Mouse (Mus musculus) spleen, postnatal 14 days (tissue): ENCODE data around the gene Shb.

Experiments used
- DNase-seq, 2 experiments: peaks; one replicate each; pipeline ENCODE4 v3.0.0; 2021 to 2022; ENCODE audit warnings: low spot score in 2 of 2

Gene Shb

DNA sequence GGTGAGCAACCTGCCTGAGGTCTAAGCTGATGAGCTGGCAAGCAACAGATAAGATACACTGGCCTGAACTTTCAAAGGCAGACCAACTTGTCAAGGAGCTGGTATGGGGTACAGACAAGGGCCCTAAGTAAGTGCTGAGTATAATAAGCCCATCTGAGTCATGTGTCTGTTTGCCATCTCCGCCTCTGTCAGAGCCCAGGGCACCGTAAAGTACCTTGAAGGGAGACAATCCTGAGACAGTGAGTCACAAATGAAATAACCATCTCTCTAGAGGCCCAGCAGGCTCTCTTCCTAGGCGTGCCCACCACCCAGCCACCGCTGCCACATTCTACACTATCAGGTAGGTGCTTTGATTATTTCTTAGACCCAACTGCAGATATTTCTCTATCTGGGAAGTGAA lies 77.3 kb downstream of the Shb start:
- no peak for DNase-seq

DNA sequence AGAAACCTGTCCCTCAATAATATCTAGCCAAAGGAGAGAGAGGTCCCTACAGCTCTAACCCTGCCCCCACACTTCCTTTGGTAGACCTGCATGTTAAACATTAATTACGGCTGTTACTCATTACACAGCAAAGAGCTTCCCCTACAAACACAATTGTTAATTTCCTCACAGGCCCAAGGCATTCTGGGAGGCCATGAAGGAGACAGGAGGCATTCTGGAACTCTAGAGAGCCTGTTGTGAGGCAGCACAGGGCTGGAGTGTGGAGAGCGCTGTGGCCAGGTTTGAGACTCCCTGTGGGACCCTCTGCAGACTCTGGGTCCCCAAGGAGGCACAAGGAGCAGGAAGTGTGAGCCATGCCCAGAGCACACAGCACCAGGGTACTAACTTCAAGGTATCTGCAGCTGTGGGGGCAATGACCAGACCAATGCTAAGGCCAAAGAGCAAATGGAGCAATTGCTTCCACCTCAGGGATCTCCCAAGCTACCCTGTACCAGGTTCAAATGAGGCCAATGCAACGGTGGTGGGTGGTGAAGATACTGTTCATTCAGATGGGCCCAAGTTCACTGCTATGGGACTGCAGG lies 78.9 kb downstream of the Shb start:
- no peak for DNase-seq

DNA sequence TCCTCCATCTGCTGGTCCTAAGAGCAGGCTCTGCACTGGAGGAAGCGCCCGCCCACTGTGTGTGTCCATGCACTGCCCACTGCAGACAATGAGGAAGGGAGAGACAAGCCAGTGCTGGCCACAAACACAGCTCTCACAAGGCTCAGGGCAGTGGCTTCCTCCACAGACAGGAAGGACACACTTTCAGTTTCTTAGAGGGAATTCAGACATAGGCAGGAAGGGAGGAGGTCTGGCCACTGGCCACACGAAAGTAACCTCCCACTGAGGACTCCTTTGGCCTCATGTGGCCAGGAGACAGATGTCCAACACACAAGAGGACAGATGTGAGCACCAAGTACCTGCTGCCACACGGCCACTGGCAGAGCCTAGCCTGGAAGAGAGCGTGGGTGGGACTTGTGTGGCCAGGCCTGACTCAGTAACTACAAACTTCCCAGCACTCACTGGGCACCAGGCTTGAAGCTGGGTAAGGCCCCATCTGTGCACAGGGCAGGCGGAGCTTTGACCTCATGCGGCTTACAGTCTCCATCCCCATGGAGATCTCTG lies 79.6 kb downstream of the Shb start:
- DNase-seq: no peak

DNA sequence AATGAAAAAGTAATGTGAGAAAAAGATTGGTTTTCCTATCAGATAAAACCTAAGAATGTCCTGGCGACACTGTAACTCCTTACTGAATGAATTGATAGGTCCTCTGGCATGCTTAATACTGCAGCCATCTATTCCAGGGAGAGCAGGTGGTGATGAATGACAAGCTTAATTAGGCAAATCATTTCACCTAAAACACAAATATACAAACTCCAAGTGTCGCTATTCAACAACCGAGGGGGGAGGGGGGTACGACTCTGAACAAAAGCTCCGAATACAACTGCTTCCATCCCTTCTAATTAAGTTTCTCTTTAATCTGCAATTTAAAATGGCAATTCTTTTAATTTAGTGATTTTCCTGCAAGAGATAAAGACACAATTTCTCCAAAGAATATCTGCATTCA lies 83.3 kb downstream of the Shb start:
- no peak for DNase-seq

DNA sequence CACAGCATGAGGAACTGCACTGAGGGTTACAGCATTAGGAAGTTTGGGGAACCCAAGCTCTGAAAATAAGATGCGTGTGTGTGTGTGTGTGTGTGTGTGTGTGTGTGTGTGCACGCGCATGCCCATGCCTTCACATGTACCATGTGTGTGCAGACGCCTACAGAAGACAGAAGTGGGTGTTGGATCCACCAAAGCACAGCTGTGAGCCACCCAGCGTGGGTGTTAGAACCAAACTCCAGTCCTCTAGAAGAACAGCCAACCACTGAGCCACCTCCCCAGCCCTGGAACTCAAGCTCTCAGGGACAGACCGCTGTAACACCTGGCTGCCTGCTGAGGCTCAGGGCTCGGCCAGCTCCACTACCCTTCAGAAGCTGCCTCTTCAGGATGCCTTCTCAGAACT lies 83.8 kb downstream of the Shb start:
- DNase-seq: no peak

DNA sequence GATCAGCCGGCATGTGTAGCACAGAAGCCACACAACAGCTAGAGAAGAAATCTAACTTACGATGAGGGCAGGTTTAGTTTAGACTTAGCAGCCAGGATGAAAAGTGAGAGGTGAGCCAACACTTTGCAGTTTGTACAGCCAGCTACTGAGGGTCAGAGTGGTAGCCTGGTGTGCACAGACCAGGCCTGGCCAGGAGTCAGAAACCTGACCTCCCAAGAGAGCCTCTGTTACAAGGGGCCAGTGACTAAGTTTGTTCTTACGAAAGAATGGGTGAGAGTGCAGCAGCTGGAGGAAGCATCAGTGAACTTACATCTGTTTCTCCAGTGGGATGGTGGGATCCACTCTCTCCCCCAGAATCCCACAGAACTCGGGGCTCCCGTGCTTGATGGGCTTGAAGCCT lies 85.1 kb downstream of the Shb start:
- DNase-seq: no peak

DNA sequence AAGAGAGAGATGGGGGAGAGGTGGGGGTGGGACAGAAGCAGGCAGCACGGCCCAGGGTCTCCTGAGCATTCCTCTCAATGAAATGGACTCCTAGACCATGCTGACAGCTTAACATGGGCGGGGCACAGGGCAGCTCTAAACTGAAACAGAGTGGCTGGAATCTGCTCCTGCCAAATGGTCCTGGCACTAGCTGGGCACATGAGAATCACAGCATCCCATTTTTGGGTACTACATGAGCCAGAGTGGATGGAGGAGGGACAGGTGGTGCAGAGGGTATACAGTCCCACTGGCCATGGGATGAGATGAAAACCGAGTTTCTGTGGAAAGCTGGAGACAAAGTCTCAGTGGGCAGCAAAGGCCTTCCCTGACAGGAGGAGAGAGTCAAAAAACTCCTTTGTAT lies 87.0 kb downstream of the Shb start:
- DNase-seq: no peak

DNA sequence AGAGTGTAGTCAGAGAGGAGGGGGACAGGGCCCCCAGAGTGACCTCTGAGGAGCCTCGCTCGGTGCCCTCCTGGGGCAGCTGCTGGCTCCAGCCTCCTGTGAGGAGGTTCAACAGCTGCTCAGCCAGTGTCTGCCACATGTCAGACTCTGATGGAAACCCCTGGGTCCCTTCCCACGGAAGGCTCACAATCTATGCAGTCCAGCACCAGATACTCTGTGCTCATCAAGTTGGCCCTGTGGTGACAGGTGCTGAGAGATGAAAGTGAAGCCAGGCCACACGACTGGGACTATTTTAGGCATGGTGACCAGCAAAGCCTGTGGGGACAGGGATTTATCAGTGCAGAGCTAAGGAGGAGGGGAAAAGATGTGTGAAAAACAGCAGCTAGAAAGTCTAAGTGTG lies 87.5 kb downstream of the Shb start:
- DNase-seq: no peak

DNA sequence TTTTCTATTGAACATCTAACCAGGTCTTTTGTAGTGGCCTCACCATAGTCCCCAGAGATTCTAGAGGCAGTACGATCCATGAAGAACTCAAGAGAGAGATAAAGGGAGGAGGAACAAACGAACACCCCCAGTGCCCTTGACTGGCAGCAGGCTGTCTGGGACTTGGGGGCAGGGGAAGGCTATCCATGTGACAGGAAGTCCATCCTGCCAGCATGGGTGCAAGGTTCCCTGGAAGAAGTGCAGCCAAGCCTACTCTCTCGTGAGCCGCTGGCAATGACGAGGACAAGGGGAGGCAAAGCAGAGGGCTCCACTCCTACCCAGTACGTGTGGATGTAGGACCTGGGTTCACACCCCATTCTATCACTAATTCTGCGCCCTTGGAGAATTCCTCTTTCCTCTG lies 88.6 kb downstream of the Shb start:
- DNase-seq: no peak

DNA sequence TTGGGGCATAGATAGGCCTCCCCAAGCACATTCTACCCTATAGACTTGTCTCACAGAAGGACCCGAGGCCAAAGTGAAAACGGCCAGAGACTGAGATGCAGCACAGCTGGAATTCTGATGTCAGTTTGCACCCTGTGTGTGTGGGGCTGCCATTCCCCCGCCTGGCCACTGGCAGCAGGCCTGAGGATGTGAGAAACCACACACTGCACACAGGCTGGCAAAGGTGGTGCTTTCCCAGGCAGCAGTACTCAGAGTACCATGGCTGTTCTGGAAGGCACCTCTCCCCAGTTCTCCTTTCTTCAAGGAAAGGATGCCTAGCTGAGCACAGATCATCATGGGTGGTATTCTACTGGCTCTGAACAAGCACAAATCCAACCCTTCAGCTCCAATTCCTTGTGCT lies 90.0 kb downstream of the Shb start:
- DNase-seq: no peak

DNA sequence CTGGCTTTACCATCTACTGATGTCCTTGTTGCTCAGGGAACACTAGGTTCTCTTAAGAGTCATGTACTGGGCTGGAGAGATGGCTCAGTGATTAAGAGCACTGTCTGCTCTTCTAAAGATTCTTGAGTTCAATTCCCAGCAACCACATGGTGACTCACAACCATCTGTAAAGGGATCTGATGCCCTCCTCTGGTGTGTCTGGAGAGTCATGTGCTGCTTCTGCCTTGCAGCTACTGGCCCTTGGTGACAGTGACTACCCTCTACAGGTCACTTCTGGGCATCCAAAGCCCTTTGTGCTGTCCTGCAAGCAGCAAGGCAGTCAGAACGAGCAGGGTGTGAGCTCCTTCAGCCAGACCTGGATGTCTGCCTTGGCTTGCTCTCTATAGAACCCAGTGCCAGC lies 90.5 kb downstream of the Shb start:
- DNase-seq: no peak

DNA sequence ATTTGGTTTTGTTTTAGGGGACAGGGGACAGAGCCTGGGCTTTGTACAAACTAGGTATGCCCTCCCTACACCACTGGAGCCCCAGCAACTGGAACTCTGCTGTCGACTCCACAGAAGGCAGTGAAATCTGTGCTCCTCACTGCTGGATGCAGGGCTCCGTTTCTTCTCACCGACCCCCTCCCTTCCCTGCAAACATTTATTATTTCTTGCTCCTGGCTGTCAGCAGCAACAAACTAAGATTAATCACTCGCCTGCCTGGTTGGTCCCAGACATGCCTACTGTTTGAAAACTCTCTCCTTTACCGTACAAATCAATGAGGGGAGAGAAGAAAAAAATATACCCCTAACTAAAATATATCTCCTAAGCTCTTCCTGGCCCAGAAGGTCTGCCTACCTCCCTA lies 93.0 kb downstream of the Shb start:
- no peak for DNase-seq

DNA sequence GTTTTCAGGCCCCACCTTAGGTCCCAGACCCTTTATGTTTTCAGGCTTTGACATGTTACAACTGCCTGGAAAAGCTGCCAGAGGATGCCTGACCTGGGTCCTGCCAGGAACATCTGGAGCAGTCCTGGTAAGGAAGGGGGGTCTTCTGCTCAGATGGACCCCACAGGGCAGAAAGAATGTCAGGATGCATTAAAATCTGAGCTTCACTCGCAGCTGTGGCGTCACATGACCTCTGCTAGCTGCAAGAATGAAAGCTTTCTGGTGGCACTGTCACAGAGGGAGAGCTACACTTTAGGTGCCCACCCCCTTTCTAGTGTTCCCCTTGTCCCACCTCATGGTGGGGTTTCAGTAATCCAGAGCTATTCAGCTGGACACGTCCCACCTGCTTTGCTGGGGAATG lies 95.3 kb downstream of the Shb start:
- no peak for DNase-seq

DNA sequence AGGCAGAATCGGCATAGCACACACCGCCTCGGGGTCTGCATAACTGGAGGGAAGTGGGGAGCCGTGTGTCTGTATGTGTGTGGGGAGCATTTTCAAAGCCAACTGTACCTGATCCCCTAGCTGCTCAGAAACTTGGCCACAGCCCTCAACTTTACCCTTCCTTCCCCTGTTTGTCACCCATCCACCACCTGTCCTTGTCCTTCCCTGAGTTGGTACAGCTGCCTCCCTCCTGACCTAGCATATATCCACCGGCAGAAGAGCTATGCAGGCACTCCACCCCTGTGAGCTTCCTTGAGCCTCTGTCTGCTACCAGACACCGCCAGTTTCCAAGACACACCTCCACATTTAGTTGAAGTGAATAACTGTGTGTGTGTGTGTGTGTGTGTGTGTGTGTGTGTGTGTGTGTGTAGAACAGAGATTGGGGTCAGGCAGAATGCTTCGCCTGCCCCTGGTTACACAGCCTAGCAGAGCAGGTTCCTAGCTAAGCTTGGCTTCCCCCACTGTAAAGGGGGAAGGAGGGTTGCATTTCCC lies 95.8 kb downstream of the Shb start:
- DNase-seq: no peak

DNA sequence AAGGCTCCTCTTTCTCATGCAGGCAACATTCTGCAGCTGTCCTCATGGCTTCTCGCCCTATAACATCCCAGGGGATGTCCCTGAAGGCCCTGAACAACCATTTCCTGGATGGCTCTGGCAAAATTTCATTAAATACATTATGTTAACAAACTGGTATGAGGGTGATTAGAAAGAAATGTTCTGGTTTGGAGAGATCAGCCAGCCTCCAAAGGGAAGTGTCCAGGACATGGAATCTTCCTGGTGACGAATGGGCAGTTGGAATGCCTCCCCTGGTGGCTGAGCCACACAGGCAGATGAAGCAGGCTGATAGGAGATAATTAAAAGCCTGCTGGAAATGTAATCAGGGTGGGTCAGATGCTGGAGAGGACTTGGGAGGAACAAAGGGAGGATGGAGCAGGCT lies 96.4 kb downstream of the Shb start:
- no peak for DNase-seq

DNA sequence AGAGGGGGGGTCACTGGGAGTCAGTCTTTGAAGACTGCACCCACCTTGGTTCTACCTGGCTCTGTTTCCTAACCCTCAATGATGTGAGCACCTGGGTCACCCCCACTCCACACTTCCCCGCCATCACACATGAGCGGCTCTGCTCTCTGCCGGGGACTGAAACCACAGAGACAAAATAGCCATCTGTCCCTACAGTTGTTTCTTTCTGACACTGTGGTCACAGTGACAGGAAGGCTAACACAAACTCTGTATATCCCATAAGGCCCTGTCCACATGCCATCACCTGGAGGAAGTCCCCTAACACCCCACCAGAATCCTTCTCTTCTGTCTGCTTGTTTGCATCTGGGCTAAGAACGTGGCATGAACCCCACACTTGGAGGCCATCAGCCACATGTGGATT lies 97.6 kb downstream of the Shb start:
- no peak for DNase-seq

DNA sequence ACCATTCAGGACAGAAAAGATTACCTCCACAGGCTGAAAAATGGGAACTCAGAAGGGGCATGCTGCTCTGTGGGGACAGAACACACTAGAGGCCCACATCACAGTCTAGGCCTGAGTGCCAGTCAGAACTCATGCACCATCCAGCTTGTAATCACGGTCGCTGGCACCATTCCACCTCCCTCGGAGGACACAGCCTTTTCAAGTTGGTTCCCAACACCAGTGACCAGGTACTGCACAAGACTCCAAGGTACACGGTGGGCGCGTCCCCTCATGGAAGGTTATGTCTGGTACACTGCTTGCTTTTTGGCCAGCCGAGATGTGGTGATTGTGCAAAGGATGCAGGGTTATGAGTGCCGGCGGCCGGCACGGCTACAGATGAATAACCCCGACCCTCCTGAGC lies 98.2 kb downstream of the Shb start:
- no peak for DNase-seq

DNA sequence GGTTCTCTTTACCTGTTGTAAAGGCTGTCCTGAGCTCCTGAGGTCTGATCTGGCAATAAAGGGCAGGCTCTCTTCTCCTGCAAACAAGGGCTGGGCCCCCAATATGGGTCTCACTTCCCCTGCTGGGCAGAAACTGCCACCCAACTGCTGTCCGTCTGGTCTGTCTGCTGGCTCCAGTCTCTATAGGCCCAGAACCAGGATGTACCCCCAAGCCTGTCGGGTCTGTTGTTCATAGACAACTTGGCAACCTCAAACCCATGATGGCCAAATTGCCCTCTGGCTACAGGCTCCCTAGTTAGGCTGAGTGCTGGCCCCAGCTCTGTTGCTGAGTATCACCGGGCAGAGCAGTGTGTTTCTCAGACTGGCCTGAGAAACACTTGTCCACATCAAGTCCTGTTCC lies 100.5 kb downstream of the Shb start:
- DNase-seq: no peak

DNA sequence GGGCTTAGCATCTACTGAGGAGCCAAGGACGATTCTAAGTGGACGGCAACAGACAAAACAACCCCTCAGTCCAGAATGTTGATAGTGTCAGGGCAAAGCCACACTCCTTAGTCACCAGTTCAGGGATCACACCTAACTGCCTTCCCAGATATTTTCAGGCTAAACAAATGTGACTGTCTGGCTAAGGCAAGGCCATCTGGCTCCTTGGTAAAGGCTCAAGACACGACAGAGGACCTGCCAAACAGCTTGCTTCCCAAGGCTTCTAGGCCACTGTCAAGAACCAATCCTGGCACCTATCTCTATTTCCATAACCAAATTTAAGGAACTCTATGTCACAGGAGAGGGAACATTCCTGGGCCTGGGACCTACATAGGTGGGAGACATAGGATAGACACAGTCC lies 101.0 kb downstream of the Shb start:
- no peak for DNase-seq

DNA sequence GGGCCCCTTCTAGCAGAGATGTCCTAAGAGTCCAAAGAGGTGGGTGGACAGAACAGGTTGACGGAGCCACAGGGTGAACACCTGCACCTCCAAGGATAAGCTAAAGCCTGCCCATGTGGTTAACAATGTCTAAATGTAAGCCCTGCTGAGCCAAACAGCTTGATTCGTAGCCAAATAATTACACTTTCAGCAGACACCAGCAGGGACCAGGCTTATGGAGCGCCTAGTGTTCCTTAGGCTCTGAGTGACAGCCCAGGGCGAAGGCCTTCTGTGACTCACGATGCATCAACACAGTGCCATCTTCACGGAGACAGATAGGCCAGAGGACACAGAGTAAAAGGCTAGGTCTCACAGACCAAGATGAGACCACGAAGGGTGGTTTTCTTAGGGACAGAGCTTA lies 102.8 kb downstream of the Shb start:
- DNase-seq: no peak

DNA sequence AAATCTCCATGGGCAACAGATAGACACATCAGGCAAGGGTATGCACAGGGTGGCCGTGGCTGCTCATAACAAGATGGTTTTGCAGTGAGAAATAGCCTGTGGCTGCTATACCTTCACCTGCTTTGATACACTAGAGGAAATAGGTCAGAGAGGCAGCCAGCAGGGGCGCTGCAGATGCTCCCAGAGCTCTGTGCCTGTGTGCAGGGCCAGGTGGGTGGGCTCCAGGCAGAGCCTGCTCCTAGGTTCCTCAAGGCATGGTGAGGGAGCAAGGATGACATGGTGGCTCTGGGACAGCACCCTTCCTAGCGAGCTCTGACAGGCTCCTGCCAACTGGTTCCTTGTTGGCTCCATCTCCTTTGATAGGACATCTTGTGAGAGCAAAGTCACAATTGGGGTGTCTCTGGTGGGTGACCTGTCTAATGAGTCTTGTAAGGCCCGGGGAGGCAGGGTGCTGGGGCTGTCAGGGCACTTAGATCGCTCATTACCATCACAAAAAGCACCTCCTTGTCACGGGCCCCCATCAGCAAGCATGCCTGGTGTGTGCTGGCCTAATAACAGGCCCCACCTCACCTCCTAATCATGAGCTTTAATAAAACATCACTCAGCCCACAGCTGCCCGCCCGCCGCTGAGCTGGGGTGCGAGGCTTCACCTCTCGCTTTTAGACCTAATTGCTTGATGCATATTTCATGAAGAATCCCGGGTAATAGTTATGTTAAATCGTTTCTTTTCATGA lies 105.4 kb downstream of the Shb start:
- no peak for DNase-seq

DNA sequence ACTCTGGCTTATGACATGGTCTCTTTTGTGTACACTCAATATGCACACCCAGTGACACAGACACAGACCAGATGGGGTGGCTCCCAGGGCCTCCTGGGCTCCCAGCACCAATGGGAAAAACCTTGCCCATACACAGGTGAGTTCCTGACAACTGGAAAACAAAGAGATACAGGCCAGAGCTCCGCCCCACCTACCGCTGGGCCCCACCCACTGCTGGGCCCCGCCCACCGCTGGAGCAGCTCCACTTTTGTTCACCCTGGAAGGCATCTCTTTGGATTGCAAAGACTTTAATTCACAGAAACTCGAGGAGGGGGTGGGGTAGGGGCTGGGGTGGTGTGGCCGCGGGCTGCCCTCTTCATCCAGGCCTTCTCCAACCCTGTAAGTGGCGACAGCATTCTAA lies 108.9 kb downstream of the Shb start:
- no peak for DNase-seq

DNA sequence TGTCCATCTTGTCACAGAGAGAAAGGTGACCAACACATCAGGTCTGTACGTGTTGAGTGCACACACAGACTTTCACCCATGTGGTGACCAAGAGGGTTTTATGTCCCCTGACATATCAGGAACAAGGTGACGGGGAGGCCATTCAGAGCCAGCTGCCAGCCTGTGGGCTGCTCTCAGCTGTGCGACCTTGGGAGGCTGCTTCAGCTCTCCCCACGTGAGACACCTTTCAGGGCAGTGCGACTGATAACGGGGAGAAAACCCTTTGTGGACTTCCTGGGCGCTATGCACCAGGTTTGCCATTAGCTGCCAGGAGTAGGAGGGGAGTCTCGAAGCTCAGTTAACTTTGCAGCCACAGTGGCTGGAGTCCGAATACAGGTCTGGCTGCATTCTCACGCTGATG lies 109.6 kb downstream of the Shb start:
- no peak for DNase-seq
